Mouse (Mus musculus): ENCODE results near the gene Krba1. TPM values are rescaled to one million over a fixed set of nuclear protein-coding genes. Genes with fewer than 3 reads are reported as not detected.

The Krba1 gene
- polyA plus RNA-seq, 1 experiment from 2014 or later: 19.6 TPM

DNA sequence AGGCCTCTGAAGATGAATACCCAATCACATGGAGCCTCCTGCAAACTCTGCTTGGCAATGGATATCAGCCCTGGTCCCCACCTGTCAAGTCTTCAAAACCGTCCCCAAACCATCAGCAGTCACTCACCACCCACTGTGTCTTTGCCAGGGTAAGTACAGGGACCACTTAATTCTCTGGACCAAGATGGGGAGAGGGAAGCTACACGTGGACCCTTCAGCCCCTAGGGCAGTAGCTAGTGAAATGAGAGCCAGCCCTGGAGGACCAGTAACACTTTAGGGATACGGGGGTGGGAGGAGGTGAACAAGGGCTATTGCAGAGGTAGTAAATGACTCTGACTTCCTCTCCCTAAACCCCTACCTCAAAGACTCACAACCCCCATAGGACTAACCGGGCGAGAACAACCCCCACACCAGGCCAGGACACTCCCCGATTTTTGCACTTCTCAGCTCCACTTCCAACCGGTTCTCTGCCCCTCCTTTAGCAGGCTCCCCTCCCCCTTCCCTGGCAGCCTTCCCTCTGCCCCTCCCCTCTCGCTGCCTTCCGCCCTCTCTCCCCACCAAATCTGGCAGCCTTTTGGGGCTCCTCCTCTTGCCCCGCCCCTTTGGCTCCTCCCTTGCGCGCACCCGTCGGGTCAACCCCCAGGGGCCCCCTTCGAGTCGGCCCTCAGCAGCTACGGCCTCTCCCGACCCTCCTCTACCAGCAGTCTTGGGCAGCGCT is 48.4 kb downstream of the Krba1 start:
- DNase-seq (ENCODE audit: low spot score): peak; percentile 98
- WGBS: 5% methylated on average over 19 of the region's 19 CpGs
- H3K4me3 ChIP-seq (ENCODE audit: low read depth, low read length): peak overlapping the region; percentile 83
- H3K4me1 ChIP-seq (replicated peaks; ENCODE audit: control insufficient read depth, insufficient read depth, low read length): peaks cover 16% of the 10 kb centered on the region; the same call in 1 of the 2 replicates
- H3K27me3 ChIP-seq (replicated peaks; ENCODE audit: control insufficient read depth, insufficient read depth, low read length): no peaks in the 10 kb centered on the region
- H3K27ac ChIP-seq (ENCODE audit: low read depth): peak overlapping the region; percentile 93
- ATAC-seq (replicated peaks; ENCODE audit: low FRiP score, low TSS enrichment, low read depth): peak; percentile 91
- peak overlapping the region; percentile 47 for H3K9ac ChIP-seq (ENCODE audit: low read length)
- no peaks in the 10 kb centered on the region for H3K9me3 ChIP-seq (ENCODE audit: control insufficient read depth, low read length)
- peaks cover 27% of the 10 kb centered on the region for H3K36me3 ChIP-seq (ENCODE audit: control insufficient read depth, insufficient read depth, low read length)
- peak overlapping the region; percentile 70 for H3K4me2 ChIP-seq (ENCODE audit: low read length)

DNA sequence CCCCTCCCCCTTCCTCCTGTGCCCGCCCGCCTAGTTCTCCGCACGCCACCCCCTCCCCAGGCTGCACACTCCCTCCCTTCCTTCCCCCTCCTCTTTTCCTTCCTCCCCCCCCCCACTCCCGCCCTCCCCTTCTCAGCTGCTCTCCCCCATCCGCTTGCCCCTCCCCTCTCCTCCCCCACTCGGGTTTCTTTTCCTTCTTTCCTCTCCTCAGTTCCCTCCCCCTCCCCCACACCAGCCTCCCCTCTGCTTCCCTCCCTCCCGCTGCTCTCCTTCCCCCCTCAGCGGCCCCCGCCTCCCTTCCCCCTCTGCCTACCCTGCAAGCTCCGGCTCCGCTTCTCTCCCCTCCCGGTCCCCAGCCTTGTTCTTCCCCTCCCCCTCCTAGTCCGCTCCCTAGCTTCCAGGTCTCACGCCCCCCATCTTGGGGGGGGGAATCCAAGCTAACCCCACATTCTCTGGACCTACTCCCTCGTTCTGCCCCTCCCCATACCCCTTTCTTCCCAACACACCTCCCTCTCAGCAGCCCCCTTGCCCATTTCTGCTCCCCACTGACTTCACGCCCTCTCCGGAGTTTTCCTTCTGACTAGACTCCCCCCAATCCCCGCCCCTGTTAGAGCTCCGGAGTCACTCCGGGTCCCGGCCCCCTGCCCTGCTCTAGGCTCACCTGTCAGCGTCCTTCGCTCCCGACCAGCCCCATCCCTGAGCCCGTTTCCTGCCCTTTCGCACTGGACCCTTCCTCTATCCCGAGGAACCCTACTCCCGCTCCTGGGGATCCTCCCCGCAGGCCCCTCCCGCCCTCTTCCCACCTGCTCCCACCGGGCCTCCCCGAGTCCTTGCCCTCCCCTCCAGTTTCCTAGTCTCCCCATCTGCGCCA is 49.2 kb downstream of the Krba1 start:
- ATAC-seq (replicated peaks; ENCODE audit: low FRiP score, low TSS enrichment, low read depth) (peak; percentile 65), DNase-seq (ENCODE audit: low spot score) (peak; percentile 89)
- WGBS: under 1% methylated on average over 33 of the region's 34 CpGs
- H3K9ac ChIP-seq (ENCODE audit: low read length): peak overlapping the region; percentile 83
- H3K27ac ChIP-seq (ENCODE audit: low read depth): peak overlapping the region; percentile 93
- H3K27me3 ChIP-seq (replicated peaks; ENCODE audit: control insufficient read depth, insufficient read depth, low read length): no peaks in the 10 kb centered on the region
- H3K4me3 ChIP-seq (ENCODE audit: low read depth, low read length): peak overlapping the region; percentile 83
- H3K4me1 ChIP-seq (replicated peaks; ENCODE audit: control insufficient read depth, insufficient read depth, low read length): peaks cover 16% of the 10 kb centered on the region; the same call in 1 of the 2 replicates
- peaks cover 21% of the 10 kb centered on the region for H3K36me3 ChIP-seq (ENCODE audit: control insufficient read depth, insufficient read depth, low read length)
- peak overlapping the region; percentile 70 for H3K4me2 ChIP-seq (ENCODE audit: low read length)
- no peaks in the 10 kb centered on the region for H3K9me3 ChIP-seq (ENCODE audit: control insufficient read depth, low read length)

GRCm38 (mm10) chr6:48445181-48446101 is 50.1 kb downstream of the Krba1 start, which contains the start of gene Zfp467:
Gene Zfp467 (minus strand): TSS chr6:48445825.
- WGBS: under 1% methylated on average over 64 of the region's 65 CpGs
- Histone ChIP-seq H3K4me3 (ENCODE audit: low read depth, low read length) (peak within 1 kb of the TSS; percentile 83), H3K9me3 (ENCODE audit: control insufficient read depth, low read length) (no peaks in the 10 kb centered on the region), H3K36me3 (ENCODE audit: control insufficient read depth, insufficient read depth, low read length) (peaks cover 21% of the 10 kb centered on the region), H3K27me3 (replicated peaks; ENCODE audit: control insufficient read depth, insufficient read depth, low read length) (no peaks in the 10 kb centered on the region), H3K9ac (ENCODE audit: low read length) (peak within 1 kb of the TSS; percentile 83), H3K4me2 (ENCODE audit: low read length) (peak within 1 kb of the TSS; percentile 70), H3K4me1 (replicated peaks; ENCODE audit: control insufficient read depth, insufficient read depth, low read length) (peaks cover 14% of the 10 kb centered on the region; the same call in 1 of the 2 replicates), H3K27ac (ENCODE audit: low read depth) (peak within 1 kb of the TSS; percentile 93)
- ATAC-seq (replicated peaks; ENCODE audit: low FRiP score, low TSS enrichment, low read depth) (peak; percentile 29; the same call in 1 of the 2 replicates), DNase-seq (ENCODE audit: low spot score) (peak; percentile 83)

- H3K4me3 ChIP-seq (ENCODE audit: low read depth, low read length): peak overlapping the region; percentile 83
- peak overlapping the region; percentile 70 for H3K4me2 ChIP-seq (ENCODE audit: low read length)
- no peaks in the 10 kb centered on the region for H3K27me3 ChIP-seq (replicated peaks; ENCODE audit: control insufficient read depth, insufficient read depth, low read length)
- H3K9me3 ChIP-seq (ENCODE audit: control insufficient read depth, low read length): no peaks in the 10 kb centered on the region
- DNase-seq (ENCODE audit: low spot score) (no peak), ATAC-seq (replicated peaks; ENCODE audit: low FRiP score, low TSS enrichment, low read depth) (no peak)
- peak overlapping the region; percentile 83 for H3K9ac ChIP-seq (ENCODE audit: low read length)
- H3K27ac ChIP-seq (ENCODE audit: low read depth): peak overlapping the region; percentile 93; the same call in 1 of the 2 replicates
- H3K36me3 ChIP-seq (ENCODE audit: control insufficient read depth, insufficient read depth, low read length): peaks cover 15% of the 10 kb centered on the region
- 42% methylated on average over 3 of the region's 3 CpGs for WGBS
- peaks cover 6% of the 10 kb centered on the region; the same call in 1 of the 2 replicates for H3K4me1 ChIP-seq (replicated peaks; ENCODE audit: control insufficient read depth, insufficient read depth, low read length)
These were observed 50.9 kb downstream of the Krba1 start for GRCm38 (mm10) chr6:48446256-48446655.

DNA sequence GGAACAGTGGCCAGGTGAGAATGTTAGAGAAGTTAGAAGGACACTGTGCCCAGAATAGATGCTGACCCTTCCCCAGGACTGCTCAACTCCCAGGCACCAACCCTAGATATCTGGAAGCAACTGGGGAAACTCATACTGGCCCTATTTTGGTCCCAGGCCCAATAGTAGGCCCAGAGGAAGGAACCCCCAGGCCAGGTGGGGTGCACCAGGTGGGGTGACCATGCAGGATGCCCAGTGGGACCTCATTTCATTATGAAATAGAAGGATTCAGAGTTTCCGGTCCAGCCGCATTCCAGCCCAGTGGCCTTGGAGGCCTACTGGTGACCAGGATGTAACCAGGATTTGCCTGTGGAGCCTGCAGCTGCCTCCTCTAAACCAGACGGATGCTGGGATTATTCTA is 51.5 kb downstream of the Krba1 start:
- no peak overlapping the region for H3K4me3 ChIP-seq (ENCODE audit: low read depth, low read length)
- DNase-seq (ENCODE audit: low spot score): no peak
- H3K9me3 ChIP-seq (ENCODE audit: control insufficient read depth, low read length): no peaks in the 10 kb centered on the region
- ATAC-seq (replicated peaks; ENCODE audit: low FRiP score, low TSS enrichment, low read depth): no peak
- no peak overlapping the region for H3K4me2 ChIP-seq (ENCODE audit: low read length)
- WGBS: 79% methylated on average over 3 of the region's 3 CpGs
- H3K27me3 ChIP-seq (replicated peaks; ENCODE audit: control insufficient read depth, insufficient read depth, low read length): no peaks in the 10 kb centered on the region
- H3K36me3 ChIP-seq (ENCODE audit: control insufficient read depth, insufficient read depth, low read length): peaks cover 9% of the 10 kb centered on the region
- no peak overlapping the region for H3K27ac ChIP-seq (ENCODE audit: low read depth)
- H3K9ac ChIP-seq (ENCODE audit: low read length): no peak overlapping the region
- peaks cover 5% of the 10 kb centered on the region; the same call in 1 of the 2 replicates for H3K4me1 ChIP-seq (replicated peaks; ENCODE audit: control insufficient read depth, insufficient read depth, low read length)

DNA sequence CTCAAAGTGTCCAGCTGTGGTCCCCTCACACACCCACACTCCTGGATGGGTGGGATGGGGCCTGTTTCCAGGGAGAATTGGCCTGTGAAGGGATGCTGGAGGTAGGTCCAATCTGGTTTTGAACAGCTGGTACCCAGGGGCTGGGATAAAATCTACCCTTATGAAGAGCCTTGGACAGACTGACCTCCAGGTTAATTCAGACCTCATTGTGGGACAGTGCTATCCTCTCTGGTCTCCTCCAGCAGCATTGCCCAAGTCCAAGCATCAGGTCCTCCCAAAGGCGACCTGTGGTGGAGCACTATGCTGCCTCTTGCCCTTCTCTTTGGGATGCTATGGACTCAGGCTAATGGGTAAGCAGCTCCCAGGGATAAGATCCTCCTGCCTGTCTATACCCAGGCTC is 52.5 kb downstream of the Krba1 start, which contains the start of gene Sspo:
Sspo (plus strand) TSS at position 301 of the 400 bp plus-strand sequence.
- H3K9ac ChIP-seq (ENCODE audit: low read length): no peak within 1 kb of the TSS
- no peak within 1 kb of the TSS for H3K4me2 ChIP-seq (ENCODE audit: low read length)
- ATAC-seq (replicated peaks; ENCODE audit: low FRiP score, low TSS enrichment, low read depth): no peak
- H3K4me1 ChIP-seq (replicated peaks; ENCODE audit: control insufficient read depth, insufficient read depth, low read length): peaks cover 5% of the 10 kb centered on the region; the same call in 1 of the 2 replicates
- no peak for DNase-seq (ENCODE audit: low spot score)
- no peak within 1 kb of the TSS for H3K4me3 ChIP-seq (ENCODE audit: low read depth, low read length)
- no peak within 1 kb of the TSS for H3K27ac ChIP-seq (ENCODE audit: low read depth)
- H3K36me3 ChIP-seq (ENCODE audit: control insufficient read depth, insufficient read depth, low read length): no peaks in the 10 kb centered on the region; the same call in 1 of the 2 replicates
- no peaks in the 10 kb centered on the region for H3K27me3 ChIP-seq (replicated peaks; ENCODE audit: control insufficient read depth, insufficient read depth, low read length)
- WGBS: 83% methylated on average over 1 of the region's 1 CpGs
- H3K9me3 ChIP-seq (ENCODE audit: control insufficient read depth, low read length): no peaks in the 10 kb centered on the region

DNA sequence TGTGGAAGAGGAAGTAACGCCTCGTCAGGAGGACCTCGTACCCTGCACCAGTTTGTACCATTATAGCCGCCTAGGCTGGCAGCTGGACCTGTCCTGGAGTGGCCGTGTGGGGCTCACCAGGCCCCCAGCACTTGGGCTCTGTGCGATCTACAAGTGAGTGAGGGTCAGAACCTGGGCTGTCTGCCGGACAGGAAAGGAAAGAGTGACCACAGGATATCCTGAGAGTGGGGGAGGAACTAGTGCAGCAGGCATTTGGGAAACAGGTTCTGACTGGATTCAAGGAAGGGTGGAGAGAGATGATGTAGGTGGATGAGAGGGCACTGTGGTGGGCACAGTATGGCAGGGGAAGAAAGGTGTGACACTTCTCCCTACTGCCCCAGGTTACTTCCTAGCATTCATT is 53.1 kb downstream of the Krba1 start:
- Histone ChIP-seq H3K36me3 (ENCODE audit: control insufficient read depth, insufficient read depth, low read length) (no peaks in the 10 kb centered on the region), H3K4me3 (ENCODE audit: low read depth, low read length) (no peak overlapping the region)
- WGBS: 69% methylated on average over 7 of the region's 7 CpGs

DNA sequence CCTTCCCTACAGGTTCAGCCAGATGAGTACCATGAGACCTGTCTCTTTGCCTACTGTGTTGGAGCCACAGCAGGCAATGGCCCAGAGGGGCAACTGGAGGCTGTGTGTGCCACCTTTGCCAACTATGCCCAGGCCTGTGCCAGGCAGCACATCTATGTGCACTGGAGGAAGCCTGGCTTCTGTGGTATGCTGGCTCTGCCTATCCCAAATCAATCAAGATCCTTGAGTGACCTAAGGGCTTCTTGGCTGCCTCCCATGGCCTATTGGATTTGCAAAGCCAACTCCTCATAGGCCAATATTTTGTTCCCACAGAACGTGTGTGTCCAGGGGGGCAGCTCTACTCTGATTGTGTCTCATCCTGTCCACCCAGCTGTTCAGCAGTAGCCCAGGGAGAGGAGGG is 56.8 kb downstream of the Krba1 start:
- no peaks in the 10 kb centered on the region for H3K9me3 ChIP-seq (ENCODE audit: control insufficient read depth, low read length)
- no peak overlapping the region for H3K4me2 ChIP-seq (ENCODE audit: low read length)
- ATAC-seq (replicated peaks; ENCODE audit: low FRiP score, low TSS enrichment, low read depth) (no peak), DNase-seq (ENCODE audit: low spot score) (no peak)
- no peak overlapping the region for H3K9ac ChIP-seq (ENCODE audit: low read length)
- H3K4me1 ChIP-seq (replicated peaks; ENCODE audit: control insufficient read depth, insufficient read depth, low read length): no peaks in the 10 kb centered on the region
- 63% methylated on average over 1 of the region's 1 CpGs for WGBS
- H3K27ac ChIP-seq (ENCODE audit: low read depth): no peak overlapping the region
- no peaks in the 10 kb centered on the region for H3K27me3 ChIP-seq (replicated peaks; ENCODE audit: control insufficient read depth, insufficient read depth, low read length)
- no peak overlapping the region for H3K4me3 ChIP-seq (ENCODE audit: low read depth, low read length)
- no peaks in the 10 kb centered on the region for H3K36me3 ChIP-seq (ENCODE audit: control insufficient read depth, insufficient read depth, low read length)

More for the DNA sequence above, 53.1 kb downstream of the Krba1 start:
- peaks cover 5% of the 10 kb centered on the region; the same call in 1 of the 2 replicates for H3K4me1 ChIP-seq (replicated peaks; ENCODE audit: control insufficient read depth, insufficient read depth, low read length)
- no peaks in the 10 kb centered on the region for H3K9me3 ChIP-seq (ENCODE audit: control insufficient read depth, low read length)
- no peak overlapping the region for H3K4me2 ChIP-seq (ENCODE audit: low read length)
- no peak overlapping the region for H3K9ac ChIP-seq (ENCODE audit: low read length)
- no peak for DNase-seq (ENCODE audit: low spot score)
- H3K27me3 ChIP-seq (replicated peaks; ENCODE audit: control insufficient read depth, insufficient read depth, low read length): no peaks in the 10 kb centered on the region
- ATAC-seq (replicated peaks; ENCODE audit: low FRiP score, low TSS enrichment, low read depth): no peak
- no peak overlapping the region for H3K27ac ChIP-seq (ENCODE audit: low read depth)
